Mouse (Mus musculus): ENCODE measurements around the gene Smagp.

Gene Smagp

GRCm38 (mm10) chr15:100588297-100588696 lies 48.4 kb downstream of the Smagp start:
- DNase-seq: no peak

GRCm38 (mm10) chr15:100587166-100587565 lies 49.6 kb downstream of the Smagp start:
- no peak for DNase-seq

GRCm38 (mm10) chr15:100585931-100586330 lies 50.8 kb downstream of the Smagp start:
- DNase-seq: no peak

DNA sequence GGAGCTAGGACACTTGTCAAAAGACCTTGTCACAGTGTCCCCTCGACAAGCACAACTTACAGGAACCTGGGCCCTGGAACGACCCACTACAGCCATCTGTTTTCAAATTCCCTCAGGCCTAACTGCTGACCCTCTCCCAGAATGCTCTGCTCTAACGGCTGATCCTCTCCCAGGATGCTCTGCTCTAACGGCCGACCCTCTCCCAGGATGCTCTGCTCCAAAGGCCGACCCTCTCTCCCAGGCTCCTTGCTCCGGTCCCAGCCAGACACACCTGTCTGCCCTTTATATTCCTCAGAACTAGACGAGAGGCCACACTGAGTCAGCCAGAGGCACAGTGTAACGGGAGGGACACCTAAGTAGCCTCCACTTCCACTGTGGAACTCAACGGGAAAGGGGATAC lies 56.6 kb downstream of the Smagp start:
- DNase-seq: no peak

DNA sequence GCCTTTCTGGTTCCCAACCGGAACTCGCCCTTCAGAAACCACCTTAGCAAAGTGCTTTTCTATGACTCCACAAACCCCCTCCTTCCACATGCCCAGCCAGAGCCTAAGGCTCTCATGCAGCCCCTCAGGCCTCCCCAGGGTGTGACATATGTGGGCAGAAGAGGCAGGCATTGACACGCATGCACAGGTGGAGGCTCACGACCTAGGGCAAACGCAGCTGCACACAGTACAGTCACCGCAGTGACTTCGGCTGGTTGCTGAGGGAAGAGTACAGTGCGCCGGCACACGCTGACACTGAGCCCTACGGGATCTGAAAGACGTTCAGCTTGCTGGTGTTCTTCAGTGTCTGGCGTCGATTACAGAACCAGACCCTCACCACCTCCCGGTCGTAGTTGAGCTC lies 58.8 kb downstream of the Smagp start:
- DNase-seq: no peak

GRCm38 (mm10) chr15:100576810-100577209 lies 59.9 kb downstream of the Smagp start:
- no peak for DNase-seq

GRCm38 (mm10) chr15:100576392-100576791 lies 60.3 kb downstream of the Smagp start:
- no peak for DNase-seq

GRCm38 (mm10) chr15:100575366-100575765 lies 61.4 kb downstream of the Smagp start:
- DNase-seq: no peak

DNA sequence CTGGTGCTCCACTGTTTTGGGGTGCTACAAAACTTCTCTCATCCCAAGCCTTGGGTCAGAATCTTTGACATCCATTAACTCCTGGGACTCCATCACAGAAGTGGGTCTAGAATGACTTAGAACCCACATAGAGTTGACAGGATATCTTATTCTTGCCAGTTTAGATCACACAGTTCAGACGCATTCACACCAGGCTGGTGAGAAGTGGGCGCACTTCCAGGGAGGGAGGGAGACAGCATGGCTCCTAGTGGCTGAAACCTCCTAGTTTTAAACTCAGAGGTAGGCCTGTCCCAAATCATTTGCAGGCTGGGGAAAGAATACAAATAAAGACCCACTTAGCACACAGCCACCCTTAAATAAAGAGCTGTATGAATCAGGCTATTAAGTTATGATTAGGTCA lies 62.4 kb downstream of the Smagp start:
- no peak for DNase-seq

DNA sequence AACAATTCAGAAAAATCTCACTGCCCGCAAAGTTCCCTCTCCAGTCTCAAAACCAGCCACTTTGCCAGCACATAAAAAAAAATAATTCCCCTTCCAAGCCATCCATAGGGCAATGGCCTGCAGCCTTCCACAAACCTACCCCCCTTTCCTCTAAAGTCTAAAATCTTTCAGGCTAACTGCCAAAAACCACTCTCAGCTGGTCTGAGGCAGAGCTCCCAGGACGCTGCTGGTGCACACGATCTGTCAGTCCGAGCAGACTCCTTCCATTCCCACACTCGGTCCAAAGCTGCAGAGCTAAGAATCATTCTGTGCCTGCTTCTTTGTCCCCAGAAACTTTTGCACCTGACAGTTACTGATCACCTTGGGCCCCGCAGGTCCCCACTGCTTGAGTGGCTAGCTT lies 62.8 kb downstream of the Smagp start:
- no peak for DNase-seq

Data from cerebellum, adult 18-20 months (tissue).